Mouse (Mus musculus) embryonic stem cell, embryonic (primary cell): ENCODE results near the gene Padi4.

ENCODE experiments used
- CTCF ChIA-PET, 4 experiments: fragments of 300-600 bp in 2 of 4; fragments of 350-600 bp in 2 of 4; sonication (Branson Sonifier 250); formaldehyde crosslinking; loops; one replicate each; lab custom pipeline; 2022; ENCODE audit warnings: inconsistent platforms in 2 of 4; lab: Charles Lee
- POLR2A ChIA-PET, 4 experiments: fragments of 300-600 bp in 2 of 4; fragments of 350-600 bp in 2 of 4; sonication (Branson Sonifier 250); formaldehyde crosslinking; loops; one replicate each; lab custom pipeline; 2022; ENCODE audit warnings: antibody characterized with exemption in 4 of 4, inconsistent platforms in 1 of 4; lab: Charles Lee

Padi4 gene

DNA sequence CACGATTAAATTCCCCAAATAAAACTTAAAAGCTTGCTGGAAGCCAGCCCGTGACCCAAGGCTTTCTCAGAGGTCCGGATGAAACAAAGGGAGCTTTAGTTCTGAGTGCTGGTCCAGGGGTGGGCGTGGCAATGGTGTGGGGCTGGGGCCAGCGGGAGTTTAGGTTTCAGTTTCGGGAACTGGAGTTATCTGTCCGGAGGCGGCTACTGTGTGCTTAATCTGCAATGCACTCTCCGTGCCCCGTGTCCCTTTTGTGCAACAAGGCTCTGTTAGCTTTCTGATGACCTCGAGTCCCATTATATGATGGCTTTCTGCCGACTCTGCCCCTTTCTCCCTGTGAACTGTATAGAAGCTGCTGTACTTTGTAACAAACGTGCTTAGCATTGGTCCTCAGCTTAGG is 3.6 kb downstream of the Padi4 start:
- CTCF ChIA-PET, result interaction anchor here (0.5 to 1.7 kb wide), 7 partner anchors 8 to 366 kb away, joined by 3 to 8 read pairs (median 4); no protein-coding TSS in a partner anchor
- POLR2A ChIA-PET, result interaction anchor here (0.5 to 1.9 kb wide), 13 partner anchors 16 to 221 kb away, joined by 3 to 6 read pairs (median 4); partner anchors contain the start of gene Rcc2 (in 1 of the 4)

GRCm38 (mm10) chr4:140768973-140769372 is 5.1 kb downstream of the Padi4 start:
- CTCF ChIA-PET, result interaction anchor here in 1 of 4 experiments (1.0 kb wide), 1 partner anchor 136 kb away, joined by 3 read pairs; no protein-coding TSS in a partner anchor

GRCm38 (mm10) chr4:140765936-140766335 is 8.1 kb downstream of the Padi4 start:
- ChIA-PET POLR2A (interaction anchor here in 2 of 4 experiments (0.6 to 1.6 kb wide), 2 partner anchors 11 to 182 kb away, joined by 3 to 5 read pairs; no protein-coding TSS in a partner anchor), CTCF (interaction anchor here in 2 of 4 experiments (0.7 to 1.5 kb wide), 5 partner anchors 9 to 299 kb away, joined by 3 to 5 read pairs (median 3); no protein-coding TSS in a partner anchor)

More at GRCm38 (mm10) chr4:140768973-140769372, 5.1 kb downstream of the Padi4 start:
- POLR2A ChIA-PET, result interaction anchor here in 1 of 4 experiments (0.7 kb wide), 1 partner anchor 572 kb away, joined by 5 read pairs; no protein-coding TSS in a partner anchor

DNA sequence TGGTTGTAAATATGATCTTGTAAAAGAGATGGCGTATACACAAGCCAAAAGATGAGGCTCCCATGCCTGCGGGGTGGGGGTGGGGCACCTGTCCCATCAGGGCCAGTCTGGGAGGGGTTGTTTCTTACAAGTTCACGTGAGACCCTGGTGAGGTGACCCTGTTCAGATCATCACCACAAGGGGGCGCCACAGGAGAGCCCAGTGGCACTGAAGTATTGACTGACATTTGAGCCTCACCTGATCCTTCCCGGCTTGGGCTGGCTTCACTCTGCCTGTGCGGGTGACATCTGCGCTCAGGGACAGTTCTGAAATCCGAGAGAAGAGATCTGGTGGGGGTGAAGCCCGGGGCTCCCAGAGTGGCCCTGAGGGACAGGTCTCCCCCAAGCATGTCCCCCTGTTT is 10.9 kb downstream of the Padi4 start:
- ChIA-PET POLR2A (interaction anchor here in 3 of 4 experiments (0.9 to 1.7 kb wide), 7 partner anchors 12 to 60 kb away, joined by 3 to 6 read pairs (median 4); partner anchors contain the start of gene Padi6 (in 1 of the 3)), CTCF (interaction anchor here (0.6 to 2.2 kb wide), 47 partner anchors 8 to 499 kb away, joined by 3 to 11 read pairs (median 4); partner anchors contain the start of genes Atp13a2 (in 1 of the 4) and Padi4 (in 1 of the 4))

GRCm38 (mm10) chr4:140761601-140762000 is 12.4 kb downstream of the Padi4 start:
- ChIA-PET POLR2A (interaction anchor here in 2 of 4 experiments (0.6 to 1.0 kb wide), 3 partner anchors 17 to 548 kb away, joined by 3 read pairs; no protein-coding TSS in a partner anchor), CTCF (interaction anchor here in 3 of 4 experiments (0.6 to 1.5 kb wide), 5 partner anchors 11 to 141 kb away, joined by 3 to 5 read pairs (median 3); no protein-coding TSS in a partner anchor)

DNA sequence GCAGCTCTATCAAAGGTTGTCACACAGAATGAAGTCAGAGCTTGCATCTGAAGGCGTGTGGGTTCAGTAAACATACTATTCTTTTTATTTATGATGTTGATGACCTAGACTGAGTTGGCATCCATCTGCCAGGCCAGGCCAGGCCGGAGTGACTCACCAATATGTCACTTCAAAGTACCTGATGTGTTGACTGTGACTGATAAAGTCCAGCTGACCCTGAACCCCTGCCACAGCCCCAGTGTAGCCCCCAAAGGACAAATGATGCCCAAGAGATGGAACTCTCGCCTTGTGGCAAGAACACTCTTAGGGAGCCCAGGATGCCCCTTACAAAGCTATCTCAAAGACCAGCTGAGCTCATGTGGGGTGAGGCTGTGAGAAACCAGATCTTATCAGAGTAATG is 18.2 kb downstream of the Padi4 start:
- ChIA-PET CTCF (interaction anchor here in 2 of 4 experiments (0.6 to 1.1 kb wide), 3 partner anchors 11 to 202 kb away, joined by 3 to 4 read pairs (median 3); no protein-coding TSS in a partner anchor), POLR2A (interaction anchor here in 1 of 4 experiments (0.6 kb wide), 1 partner anchor 113 kb away, joined by 9 read pairs; no protein-coding TSS in a partner anchor)

DNA sequence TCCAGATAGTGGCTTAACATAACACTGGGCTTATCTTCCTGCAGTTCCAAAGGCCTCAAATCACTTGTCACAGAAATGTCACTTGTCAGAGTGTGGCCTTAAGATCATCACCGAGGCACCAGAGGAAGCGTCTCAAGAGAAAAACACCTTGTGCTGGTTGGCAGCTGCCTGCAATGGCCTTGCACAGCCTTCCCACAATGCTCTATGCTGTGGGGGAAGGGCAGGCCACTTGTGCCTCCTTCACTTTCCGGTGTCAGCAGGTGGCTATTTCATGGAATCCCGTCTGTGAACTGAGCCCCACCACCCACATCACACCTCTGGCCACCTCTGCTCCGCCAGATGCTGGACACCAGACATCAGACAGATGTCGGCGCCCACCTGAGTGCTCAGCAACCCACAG is 20.7 kb downstream of the Padi4 start:
- ChIA-PET CTCF (interaction anchor here in 1 of 4 experiments (1.7 kb wide), 1 partner anchor 9 kb away, joined by 6 read pairs; no protein-coding TSS in a partner anchor), POLR2A (interaction anchor here in 1 of 4 experiments (0.6 to 1.4 kb wide), 2 partner anchors 25 to 44 kb away, joined by 3 to 4 read pairs; no protein-coding TSS in a partner anchor)

DNA sequence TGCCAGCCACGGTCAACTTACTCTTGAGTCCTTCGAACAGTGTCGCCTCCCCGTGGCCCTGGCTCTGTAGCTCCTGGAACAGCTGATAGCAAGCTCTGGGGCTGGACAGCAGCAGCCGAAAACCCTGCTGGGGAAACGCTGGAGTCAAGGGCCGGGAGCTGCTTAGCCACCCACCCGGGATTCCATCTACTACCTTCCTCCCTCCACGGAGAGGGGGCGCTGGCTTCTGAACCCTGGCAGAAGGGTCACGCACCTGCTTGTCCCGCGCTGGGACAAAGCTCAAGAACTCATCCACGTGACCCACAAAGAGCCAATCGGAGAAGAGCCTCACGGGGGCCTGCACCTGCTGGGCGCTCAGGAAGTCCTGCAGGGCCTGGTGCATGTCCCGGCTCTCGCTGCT is 23.7 kb downstream of the Padi4 start:
- POLR2A ChIA-PET, result interaction anchor here in 2 of 4 experiments (0.6 to 1.7 kb wide), 16 partner anchors 8 to 369 kb away, joined by 3 to 7 read pairs (median 3); no protein-coding TSS in a partner anchor
- CTCF ChIA-PET, result interaction anchor here (0.5 to 2.1 kb wide), 38 partner anchors 9 to 891 kb away, joined by 3 to 15 read pairs (median 3); no protein-coding TSS in a partner anchor

DNA sequence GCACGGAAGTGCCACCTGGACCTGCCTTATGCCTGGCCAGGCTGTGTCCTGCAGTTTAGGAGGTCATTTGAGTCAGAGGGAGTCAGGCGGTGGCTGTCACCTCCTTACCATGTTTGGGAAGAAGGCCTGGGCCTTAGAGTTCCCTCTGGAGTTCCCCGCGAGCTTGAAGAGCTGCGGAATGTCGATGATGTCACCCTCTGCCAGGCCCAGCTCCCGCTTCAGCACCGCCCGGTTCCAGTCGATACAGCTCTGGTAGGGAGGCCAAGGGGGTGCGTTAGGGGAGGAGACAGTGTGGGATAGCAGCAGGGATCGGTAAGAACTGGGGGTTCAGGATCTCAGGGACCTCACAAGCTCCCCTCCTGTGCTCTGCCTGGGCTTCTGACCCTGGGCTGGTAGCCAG is 26.1 kb downstream of the Padi4 start:
- POLR2A ChIA-PET, result interaction anchor here (0.5 to 1.5 kb wide), 10 partner anchors 10 to 352 kb away, joined by 3 to 5 read pairs (median 3); no protein-coding TSS in a partner anchor
- CTCF ChIA-PET, result interaction anchor here in 2 of 4 experiments (0.5 to 1.5 kb wide), 4 partner anchors 68 to 1865 kb away, joined by 3 to 10 read pairs (median 5); no protein-coding TSS in a partner anchor

DNA sequence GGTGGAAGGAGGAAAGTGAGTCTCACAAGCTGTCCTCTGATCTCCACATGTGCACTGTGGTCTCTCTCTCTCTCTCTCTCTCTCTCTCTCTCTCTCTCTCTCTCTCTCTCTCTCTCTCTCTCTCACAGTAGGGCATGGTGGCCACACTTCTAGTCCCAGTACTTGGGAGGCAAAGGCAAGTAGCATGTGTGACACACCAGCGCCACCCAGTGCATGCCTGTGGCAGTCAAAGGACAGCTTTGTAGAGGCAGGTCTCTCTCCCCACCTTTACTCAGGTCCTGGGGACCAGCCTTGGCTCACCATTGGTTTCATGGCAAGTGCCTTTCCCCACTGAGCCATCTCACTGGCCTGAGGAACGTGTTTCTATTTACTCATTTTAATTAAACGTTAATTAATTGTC is 29.4 kb downstream of the Padi4 start:
- POLR2A ChIA-PET, result interaction anchor here (0.7 to 1.6 kb wide), 18 partner anchors 8 to 270 kb away, joined by 3 to 7 read pairs (median 4); no protein-coding TSS in a partner anchor
- CTCF ChIA-PET, result interaction anchor here (0.5 to 5.8 kb wide), 76 partner anchors 10 to 643 kb away, joined by 3 to 43 read pairs (median 4); partner anchors contain the start of gene Necap2 (in 1 of the 4)

DNA sequence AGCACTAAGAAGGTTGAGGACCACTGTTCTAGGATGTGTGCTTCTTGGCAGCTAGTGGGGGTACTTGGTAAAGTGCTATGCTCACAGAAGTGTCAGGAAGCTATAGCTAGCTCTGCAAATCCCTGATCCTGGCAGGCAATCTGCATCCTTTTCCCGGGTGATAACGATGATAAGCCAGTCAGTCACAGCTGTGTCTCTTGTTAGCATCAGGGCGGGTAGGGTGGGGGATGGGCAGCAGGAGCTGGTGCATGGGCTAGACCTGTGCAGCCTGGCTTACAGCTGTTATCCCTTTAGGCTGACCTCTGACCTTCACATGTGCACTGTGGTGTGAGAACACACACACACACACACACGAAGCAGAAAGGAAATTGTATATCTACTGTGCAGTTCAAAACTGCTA is 30.9 kb downstream of the Padi4 start:
- CTCF ChIA-PET, result interaction anchor here (0.7 to 5.8 kb wide), 13 partner anchors 11 to 224 kb away, joined by 3 to 43 read pairs (median 7); no protein-coding TSS in a partner anchor
- POLR2A ChIA-PET, result interaction anchor here in 3 of 4 experiments (1.2 to 1.6 kb wide), 8 partner anchors 10 to 168 kb away, joined by 3 to 6 read pairs (median 4); partner anchors contain the start of gene Rcc2 (in 1 of the 3)

DNA sequence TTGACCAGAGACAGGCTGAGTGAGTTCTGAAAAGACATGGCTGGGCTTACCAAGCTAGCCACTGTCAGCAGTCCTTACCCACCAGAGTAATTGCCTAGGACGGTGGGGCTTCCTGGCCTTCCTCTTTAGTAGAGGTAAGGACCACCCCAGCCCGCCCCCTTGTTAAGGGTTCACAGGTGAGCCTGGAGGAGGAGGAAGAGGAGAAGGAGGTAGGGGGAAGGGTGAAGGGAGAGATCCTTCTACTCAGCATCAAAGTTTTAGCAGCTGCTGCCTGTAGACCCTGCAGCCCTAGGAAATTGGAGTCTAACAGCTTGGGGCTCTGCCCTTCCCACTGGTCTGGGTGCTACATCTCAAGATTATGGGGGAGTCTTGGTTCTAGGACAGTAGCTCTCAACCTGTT is 31.5 kb downstream of the Padi4 start, which contains the start of gene Padi6:
Gene Padi6 (minus strand): TSS at position 101 of the 400 bp plus-strand sequence.
- ChIA-PET CTCF (interaction anchor here (0.6 to 5.8 kb wide), 12 partner anchors 10 to 462 kb away, joined by 3 to 43 read pairs (median 4); no protein-coding TSS in a partner anchor), POLR2A (interaction anchor here in 3 of 4 experiments (0.6 to 1.5 kb wide), 9 partner anchors 8 to 168 kb away, joined by 3 to 8 read pairs (median 5); partner anchors contain the start of gene Rcc2 (in 1 of the 3))

GRCm38 (mm10) chr4:140741401-140741800 is 32.6 kb downstream of the Padi4 start:
- ChIA-PET POLR2A (interaction anchor here in 3 of 4 experiments (0.5 to 1.4 kb wide), 9 partner anchors 9 to 421 kb away, joined by 3 to 10 read pairs (median 3); no protein-coding TSS in a partner anchor), CTCF (interaction anchor here (0.6 to 5.8 kb wide), 7 partner anchors 9 to 67 kb away, joined by 3 to 43 read pairs (median 8); no protein-coding TSS in a partner anchor)

GRCm38 (mm10) chr4:140740655-140741054 is 33.4 kb downstream of the Padi4 start:
- CTCF ChIA-PET, result interaction anchor here in 3 of 4 experiments (0.6 to 5.8 kb wide), 6 partner anchors 8 to 22 kb away, joined by 3 to 43 read pairs (median 10); no protein-coding TSS in a partner anchor
- POLR2A ChIA-PET, result interaction anchor here in 2 of 4 experiments (0.5 to 1.0 kb wide), 2 partner anchors 10 to 18 kb away, joined by 3 to 4 read pairs; no protein-coding TSS in a partner anchor

GRCm38 (mm10) chr4:140732871-140733270 is 41.2 kb downstream of the Padi4 start:
- CTCF ChIA-PET, result interaction anchor here (0.6 to 4.8 kb wide), 19 partner anchors 8 to 944 kb away, joined by 3 to 43 read pairs (median 5); partner anchors contain the start of genes Padi6 (in 3 of the 4) and Atp13a2 (in 1 of the 4)
- POLR2A ChIA-PET, result interaction anchor here (0.6 to 3.8 kb wide), 16 partner anchors 9 to 406 kb away, joined by 3 to 13 read pairs (median 4); partner anchors contain the start of genes Padi6 (in 1 of the 4) and Rcc2 (in 1 of the 4)

DNA sequence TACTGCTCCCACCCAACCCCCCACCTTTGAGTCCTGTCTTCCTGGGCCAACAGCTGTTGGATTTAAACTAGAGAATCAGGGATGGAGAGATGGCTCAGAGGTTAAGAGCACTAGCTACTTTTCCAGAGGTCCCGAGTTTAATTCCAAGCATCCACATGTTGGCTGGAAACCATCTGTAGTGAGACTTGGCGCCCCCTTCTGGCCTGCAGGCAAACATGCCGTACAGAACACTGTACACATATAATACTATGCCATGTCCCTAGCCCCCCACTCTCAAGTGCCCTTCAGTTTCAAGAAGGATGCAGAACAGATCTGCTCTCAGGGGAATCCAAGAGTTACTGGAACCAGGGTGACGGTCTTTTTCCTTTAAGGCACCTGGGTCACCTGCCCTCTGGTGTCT is 42.4 kb downstream of the Padi4 start:
- CTCF ChIA-PET, result interaction anchor here in 3 of 4 experiments (0.6 to 4.8 kb wide), 27 partner anchors 9 to 333 kb away, joined by 3 to 43 read pairs (median 4); partner anchors contain the start of gene Padi6 (in 3 of the 3)
- POLR2A ChIA-PET, result interaction anchor here in 3 of 4 experiments (0.5 to 3.8 kb wide), 19 partner anchors 9 to 482 kb away, joined by 3 to 13 read pairs (median 3); partner anchors contain the start of gene Padi6 (in 1 of the 3)

DNA sequence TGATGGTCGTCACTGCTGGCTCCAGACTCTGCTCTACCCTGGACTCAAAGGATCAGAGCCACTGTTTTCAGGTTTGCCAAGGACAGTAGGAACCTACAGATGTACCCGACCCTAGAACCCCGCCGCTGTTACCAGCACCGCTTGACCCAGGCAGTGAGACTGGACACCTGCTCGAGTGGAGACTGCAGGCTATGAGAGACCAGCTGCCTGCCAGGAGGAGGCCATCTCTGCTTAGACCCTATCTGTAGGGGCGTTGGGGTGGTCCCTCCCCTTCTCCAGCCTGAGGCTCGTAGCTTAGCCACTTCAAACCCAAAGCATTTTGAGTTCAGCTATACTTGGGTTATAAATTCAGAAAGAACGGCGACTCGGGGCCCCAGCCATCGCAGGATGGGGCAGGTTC is 47.1 kb downstream of the Padi4 start:
- CTCF ChIA-PET, result interaction anchor here in 2 of 4 experiments (0.8 to 1.7 kb wide), 6 partner anchors 14 to 238 kb away, joined by 3 to 4 read pairs (median 4); no protein-coding TSS in a partner anchor

More for the DNA sequence above, 47.1 kb downstream of the Padi4 start:
- POLR2A ChIA-PET, result interaction anchor here (0.5 to 17.6 kb wide), 14 partner anchors 8 to 679 kb away, joined by 3 to 362 read pairs (median 3); partner anchors contain the start of gene Padi6 (in 1 of the 4)
